Mouse (Mus musculus): ENCODE results near the gene Bptf. TPM values are rescaled to one million over a fixed set of nuclear protein-coding genes. Genes with fewer than 3 reads are reported as not detected.
"Not testable (repeated sequence)": the region's sequence is repeated elsewhere in the genome, so short reads cannot be mapped to it uniquely, and the experiment has no call there.

The Bptf gene
- total RNA-seq, 4 experiments from 2014 or later: 65.3 to 83.4 (median 77.4) TPM

DNA sequence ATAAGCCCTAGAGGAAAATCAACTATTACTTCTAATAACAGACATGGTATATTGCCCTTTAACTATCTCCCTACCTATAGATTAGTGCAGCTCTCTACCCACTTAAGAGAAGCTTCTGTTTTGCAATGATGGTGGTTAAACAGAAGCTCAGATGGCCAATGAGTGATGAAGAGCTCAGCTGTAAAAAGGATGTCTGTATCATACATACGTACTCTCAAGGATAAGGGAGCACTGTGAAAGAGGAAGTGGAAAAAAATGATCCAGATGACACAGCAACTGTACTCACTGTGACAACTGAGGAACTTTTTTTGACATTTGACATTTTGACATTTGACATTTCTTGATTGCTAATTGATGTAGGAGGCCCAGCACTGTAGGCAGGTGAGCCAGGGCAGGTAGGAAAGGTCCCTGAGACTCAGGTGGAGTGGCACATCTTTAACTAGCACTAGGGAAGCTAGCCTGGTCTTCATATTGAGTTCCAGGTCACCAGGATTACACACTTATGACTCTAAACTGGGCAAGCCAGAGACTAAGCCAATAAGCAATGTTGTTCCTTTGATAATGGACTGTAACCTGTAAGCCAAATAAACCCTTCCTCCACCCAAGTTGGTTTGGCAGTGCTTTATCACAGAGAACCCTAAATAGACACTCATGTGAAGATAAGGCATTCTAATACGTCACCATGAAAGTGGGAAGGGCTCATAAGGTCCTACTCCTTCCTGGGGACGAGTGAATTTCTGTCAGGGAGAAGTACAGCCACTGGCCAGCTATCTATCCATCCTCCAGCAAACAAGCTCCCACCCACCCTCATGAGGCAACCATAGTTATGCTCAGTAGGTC is 137.5 kb downstream of the Bptf start:
- no peak for DNase-seq (ENCODE audit: low spot score in 2 of 2)

DNA sequence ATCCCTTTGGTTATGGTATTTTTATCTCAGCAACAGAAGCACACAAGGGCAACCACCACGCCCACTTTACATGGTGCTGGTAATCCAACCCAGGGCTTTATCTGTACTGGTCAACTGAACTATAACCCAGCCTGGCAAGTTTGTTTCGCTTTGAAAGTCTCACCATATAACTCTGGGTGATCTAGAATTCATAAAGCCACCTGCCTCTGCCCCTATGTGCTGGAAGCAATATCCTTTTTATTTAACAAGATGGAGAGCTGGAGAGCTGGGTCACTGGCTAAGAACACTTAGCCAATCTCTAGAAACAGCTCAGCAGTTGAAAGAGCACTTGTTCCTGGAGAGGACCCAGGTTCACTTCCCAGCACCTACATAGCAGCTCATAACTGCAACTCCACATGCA is 144.5 kb downstream of the Bptf start:
- no peak for DNase-seq (ENCODE audit: low spot score in 2 of 2)

DNA sequence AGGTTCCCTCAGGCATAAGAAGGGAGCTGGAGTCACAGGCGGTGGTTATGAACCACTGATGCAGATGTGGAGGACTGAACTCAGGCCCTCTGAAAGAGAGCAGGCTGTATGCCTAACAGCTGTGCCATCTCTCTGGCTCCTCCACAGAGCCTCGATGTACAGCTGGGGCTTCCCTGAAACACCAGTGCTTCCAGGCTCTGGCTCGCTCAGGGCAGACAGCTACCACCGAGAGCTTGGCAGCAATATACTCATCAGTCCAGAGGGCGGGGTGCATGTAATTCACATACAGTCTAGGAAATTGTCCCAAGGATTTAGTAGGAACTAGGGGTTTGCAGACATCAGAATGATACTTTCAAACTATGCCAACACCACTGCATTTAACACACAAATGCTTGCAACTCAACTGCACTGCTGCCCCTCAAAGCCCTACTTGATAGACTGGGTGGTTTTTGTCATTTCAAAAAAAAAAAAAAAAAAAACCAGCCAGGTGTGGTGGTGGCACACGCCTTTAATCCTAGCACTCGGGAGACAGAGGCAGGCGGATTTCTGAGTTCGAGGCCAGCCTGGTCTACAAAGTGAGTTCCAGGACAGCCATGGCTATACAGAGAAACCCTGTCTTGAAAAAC is 145.8 kb downstream of the Bptf start:
- DNase-seq (ENCODE audit: low spot score in 2 of 2): not testable (repeated sequence)

Other genes starting within 250 kb of the Bptf start
- gene Smurf2, start 211.4 kb downstream of the Bptf start, total RNA-seq (2022): 10 to 100 TPM; 26.1 to 32.9 (median 28.6) TPM
- 10 to 100 TPM; 17.5 to 23.7 (median 21.7) TPM for gene Kpna2, start 132.6 kb downstream of the Bptf start, total RNA-seq (2022)
- 1 to 10 TPM; 2.0 to 4.8 (median 4.7) TPM for gene 1810010H24Rik, start 106.4 kb downstream of the Bptf start, total RNA-seq (2022)
- gene Nol11, start 57.3 kb upstream of the Bptf start, total RNA-seq (2022): 10 to 100 TPM; 25.2 to 30.5 (median 27.1) TPM

Measured in layer of hippocampus, adult 8-10 months (tissue).